Mouse (Mus musculus) neutrophil, adult 5-6 weeks (primary cell): Measurements from ENCODE around the gene Sec23b. TPM values are rescaled to one million over a fixed set of nuclear protein-coding genes. Genes with fewer than 3 reads are reported as not detected.
"Not testable (repeated sequence)": the region's sequence is repeated elsewhere in the genome, so short reads cannot be mapped to it uniquely, and the experiment has no call there.

Experiments
- ATAC-seq: fragments of 151-379, 151-347 bp; 2 replicates; pipeline ENCODE4 v1.8.0; 2017; ENCODE audit warnings: mild to moderate bottlenecking, moderate TSS enrichment; ENCODE audit not compliant: insufficient number of reproducible peaks, poor library complexity, low FRiP score, severe bottlenecking; ENCODE audit errors: extremely low read depth
- total RNA-seq: library from RNA; stranded (forward); fragments of 200-1000 nt; gene quantifications from 2 replicates; pipeline ENCODE4 v1.2.3, GENCODE M21; 2017

The Sec23b gene
- 49.1 and 50.0 TPM in 2 replicates for total RNA-seq

DNA sequence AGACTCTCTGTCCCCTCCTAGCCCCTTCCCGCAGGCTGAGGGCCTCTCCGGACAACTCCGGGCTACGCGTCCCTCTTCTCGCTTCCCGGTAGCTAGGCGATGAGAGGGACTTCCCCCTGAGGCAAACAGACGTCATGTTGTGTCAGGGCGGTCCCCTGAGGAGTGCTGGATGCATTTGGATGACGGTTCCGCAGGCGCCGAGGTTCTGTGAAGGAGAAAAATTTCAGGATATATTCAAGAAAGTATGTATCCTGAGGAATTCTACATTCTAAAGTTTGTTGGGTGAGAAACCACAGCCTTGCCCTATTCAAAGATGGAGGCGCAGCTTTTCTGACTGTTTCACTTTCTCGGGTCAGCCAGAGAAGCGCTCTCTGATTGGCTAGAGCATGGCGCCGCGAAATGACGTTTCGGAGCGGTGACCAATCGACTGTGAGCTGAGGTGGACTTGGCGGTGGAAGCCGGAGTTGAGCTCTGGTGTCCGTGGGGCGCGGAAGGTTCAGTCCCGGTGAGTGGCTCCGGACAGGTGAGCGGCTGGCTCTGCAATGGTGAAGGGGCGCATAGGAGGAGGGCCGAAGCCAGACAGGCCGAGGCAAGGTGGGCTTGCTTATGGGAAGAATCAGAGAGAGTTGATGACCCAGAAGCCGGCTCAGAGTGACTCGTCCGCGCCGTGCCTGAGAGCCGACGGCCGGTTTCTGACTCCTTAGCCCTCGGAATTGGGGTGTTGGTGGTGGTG, at the start of gene Sec23b:
TSS of gene Sec23b (plus strand) at position 410 of the 733 bp plus-strand sequence.
- ATAC-seq, result peak; percentile 98

DNA sequence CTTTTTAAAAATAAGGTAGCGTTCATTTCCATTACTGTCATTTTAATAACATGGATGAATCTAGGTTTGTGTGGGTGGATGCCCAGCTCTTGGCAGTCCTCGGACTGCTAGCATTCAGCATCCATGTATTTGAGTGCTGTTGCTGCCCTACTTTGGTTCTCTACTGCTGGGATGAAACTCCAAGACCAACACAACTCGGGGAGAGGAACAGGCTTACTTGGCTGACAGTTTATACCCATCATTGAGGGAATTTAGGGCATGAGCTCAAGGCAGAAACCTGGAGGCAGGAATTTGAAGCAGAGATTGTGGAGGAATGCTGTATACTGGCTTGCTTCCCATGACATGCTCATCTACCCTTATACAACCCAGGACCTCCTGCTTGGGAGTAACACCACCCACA, 41.4 kb upstream of the Sec23b start:
- no peak for ATAC-seq

DNA sequence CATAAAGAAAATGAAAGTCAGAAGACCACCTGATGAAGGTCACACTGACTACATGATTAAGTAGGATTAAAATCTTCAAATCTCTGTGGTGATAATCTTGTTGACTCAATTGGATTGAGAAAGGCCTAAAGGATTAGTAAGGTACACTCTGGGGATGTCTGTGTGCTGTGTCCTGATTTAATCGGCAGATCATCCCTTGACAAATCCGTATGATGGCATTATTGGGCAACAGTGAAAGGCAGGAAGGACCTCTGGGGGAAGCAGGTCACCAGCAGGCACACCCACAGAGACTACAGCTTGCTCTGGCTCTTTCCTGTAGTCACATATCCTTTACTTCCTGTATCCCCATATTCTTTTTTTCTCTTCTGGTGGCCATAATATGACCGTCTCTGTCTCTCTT, 36.3 kb upstream of the Sec23b start:
- no peak for ATAC-seq

DNA sequence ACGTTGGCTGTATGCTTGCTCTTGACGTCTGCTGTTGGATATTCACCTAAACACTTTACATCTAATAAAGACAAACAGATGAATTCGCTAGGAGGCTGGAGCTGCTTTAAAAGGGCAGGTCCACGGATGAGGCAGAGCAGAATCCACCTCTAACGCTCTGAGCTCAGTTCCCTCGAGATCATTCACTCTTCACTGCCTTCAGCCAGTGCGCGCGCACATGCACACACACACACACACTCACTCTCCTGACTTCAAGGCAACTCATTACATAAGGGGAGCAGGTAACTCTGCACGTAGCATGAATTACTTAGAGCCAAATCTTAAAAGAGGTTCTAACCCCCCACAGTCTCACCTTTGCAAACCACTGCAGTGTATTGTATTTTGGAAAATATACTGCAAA, 30.2 kb upstream of the Sec23b start:
- no peak for ATAC-seq

DNA sequence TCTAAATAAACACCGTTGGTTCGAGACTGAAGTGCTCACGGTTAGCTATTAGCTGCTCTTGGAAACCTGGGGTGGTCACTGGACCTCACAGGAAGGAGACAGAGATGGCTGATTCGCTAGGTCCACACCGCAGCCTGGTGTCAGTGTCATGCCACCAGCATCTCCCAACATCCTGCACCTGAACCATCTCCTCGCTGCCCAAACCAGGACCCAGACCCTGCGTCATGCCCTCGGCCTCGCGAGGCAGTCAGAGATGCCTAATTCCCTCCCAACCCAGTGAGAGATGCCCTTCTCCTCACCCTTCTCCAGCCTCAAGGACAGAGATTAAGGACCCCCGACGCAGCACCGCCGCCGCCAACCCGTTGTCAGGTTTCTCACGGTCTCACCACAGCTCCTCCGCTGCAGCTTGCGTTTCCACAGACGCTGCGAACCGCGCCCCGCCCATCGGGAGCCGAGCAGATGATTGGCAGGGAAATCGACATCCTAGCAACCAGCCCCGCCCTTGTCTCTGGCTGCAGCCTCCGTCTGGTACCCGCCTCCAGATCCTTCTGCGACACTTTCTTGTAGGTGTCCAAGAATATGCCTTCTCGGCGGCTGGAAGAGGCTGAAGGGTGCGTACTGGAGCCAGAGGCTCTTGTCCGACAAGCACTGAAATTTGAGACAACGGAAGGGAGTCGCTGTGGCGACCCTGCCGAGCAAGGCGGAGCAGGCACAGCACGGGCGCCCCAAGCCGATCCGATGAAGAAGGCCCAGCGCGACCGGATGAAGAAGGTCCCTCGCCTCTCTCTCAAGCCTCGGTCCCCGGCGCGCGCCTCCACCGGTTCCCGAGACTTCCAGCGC, 28.8 kb upstream of the Sec23b start, which contains the start of the genes Dzank1 and Polr3f:
TSS of gene Dzank1 (minus strand) at position 434 of the 840 bp plus-strand sequence.
TSS of gene Polr3f (plus strand) at position 738 of the 840 bp plus-strand sequence.
- ATAC-seq, result peak; percentile 98

DNA sequence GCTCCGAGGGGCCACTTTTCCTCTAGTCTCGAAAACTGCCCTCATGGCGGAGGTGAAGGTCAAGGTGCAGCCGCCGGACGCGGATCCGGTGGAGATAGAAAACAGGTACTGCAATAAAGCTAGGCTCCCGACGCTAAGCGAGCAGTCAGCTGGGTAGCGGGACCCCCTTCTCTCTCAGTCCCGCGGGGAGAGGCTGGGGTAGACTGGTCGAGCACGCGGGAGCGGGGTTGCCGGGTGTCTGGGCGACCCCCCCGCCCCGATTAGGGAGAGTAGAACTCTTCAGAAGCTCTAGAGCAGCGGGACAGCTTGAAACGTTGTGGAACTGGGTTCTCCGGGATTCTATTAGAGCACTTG, 28.2 kb upstream of the Sec23b start:
- no peak for ATAC-seq

DNA sequence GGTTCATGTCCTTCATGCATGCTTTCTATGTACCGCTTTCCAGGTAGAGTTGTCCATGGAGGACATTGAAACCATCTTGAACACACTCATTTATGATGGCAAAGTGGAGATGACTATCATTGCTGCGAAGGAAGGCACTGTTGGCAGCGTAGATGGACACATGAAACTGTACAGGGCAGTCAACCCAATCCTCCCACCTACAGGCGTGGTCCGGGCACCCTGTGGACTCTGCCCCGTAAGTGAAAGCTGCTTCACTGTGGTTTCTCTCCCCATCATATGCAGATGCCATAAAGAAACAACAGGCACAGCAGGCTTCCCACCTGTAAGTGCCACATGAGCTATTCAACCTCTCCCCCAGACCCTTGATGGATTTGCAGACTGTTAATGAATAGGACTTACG, 18.9 kb upstream of the Sec23b start:
- no peak for ATAC-seq

DNA sequence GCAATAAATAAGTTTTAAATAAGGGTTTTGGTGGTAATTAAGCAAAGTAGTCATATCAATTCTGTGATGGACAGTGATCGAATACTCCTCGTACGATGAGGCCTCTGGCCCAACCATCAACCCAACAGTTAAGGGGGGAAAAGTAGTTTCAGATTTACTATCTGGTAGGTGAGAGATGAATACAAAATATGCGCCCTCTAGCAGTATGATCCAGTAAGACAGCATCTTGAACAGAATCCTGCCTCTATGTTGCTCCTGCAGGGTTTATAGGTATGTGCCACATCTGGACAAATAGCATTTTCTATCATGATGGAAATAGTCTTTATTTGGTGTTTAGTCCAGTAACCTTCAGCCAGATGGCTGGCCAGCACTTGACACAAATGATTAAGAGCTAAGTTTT, 14.8 kb upstream of the Sec23b start:
- 0 out of 2 replicates have a peak, but pooled peaks have one; percentile 19 for ATAC-seq

DNA sequence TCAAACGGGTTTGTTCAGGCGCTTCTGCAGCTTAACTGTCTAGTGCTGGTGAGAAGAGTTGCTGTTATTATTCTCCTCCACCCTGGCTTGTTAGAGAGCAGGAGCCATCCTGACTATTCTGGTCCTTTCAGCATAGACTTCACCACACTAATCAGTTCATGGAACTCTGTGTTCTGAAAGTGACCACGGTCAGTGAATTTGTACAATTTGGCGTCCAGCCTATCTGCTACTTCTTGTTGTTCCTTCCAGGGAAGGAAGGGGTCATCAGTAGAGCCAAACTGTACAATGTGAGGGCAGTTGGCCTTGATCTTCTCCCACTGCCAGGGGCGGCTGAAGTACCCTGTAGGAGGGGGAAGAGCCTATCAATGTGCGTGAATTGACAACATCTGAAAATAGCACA, 12.4 kb upstream of the Sec23b start:
- ATAC-seq, result no peak

DNA sequence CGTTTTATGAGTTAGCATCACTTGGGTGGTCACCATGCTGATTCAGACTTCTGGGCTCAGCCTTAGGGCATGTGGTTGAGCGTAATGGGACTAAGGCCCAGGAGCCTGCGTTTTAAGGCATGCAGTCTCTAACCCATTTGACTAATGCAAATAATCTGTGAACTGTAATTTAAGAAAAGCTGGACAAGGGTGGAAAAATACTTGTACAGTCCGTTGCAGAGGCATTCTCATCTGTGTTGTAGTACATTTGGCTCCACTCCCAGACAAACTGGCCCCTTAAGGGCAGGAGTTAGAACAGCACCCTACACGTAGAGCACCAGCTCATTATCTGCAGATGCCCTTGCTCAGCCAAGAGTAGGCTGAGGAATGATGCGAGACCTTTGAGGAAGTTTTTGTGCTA, 11.4 kb upstream of the Sec23b start:
- no peak for ATAC-seq

DNA sequence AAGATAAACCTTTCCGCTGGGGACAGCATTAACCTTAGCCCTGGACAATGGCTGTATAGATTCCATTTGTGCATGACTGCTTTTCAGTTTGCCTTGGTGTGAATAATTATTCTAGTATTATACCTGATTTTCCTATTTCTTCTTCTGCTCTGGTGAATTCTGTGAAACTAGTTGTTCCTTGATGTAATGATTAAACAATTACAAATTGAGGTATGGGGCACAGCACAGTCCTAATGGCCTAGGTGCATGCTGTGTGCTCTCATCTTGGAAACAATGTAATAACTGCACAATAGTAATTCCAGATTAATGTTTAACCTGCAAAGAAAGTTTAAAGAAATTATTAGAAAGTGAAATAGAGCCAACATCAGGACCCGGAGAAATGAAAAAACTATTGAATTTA, 11.0 kb upstream of the Sec23b start:
- ATAC-seq, result no peak

DNA sequence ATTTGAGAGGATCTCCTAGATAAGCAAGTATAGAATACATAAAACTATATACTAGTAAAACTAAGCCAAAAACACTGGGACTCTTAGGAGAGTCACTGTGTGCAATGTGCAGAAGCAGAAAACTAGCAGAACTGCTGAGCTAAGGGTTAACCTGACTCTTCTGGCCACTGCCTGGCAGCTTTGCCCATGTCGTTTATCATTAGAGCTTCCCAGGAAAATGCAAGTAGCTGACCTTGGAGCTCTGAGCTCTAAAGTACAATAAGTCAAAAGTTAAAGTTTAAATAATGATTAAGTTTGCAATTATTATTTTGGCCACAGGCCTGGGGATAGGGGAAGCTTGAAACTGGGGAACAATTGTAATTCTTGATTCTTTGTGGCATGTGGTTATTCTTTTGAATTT, 10.5 kb upstream of the Sec23b start:
- ATAC-seq, result no peak

DNA sequence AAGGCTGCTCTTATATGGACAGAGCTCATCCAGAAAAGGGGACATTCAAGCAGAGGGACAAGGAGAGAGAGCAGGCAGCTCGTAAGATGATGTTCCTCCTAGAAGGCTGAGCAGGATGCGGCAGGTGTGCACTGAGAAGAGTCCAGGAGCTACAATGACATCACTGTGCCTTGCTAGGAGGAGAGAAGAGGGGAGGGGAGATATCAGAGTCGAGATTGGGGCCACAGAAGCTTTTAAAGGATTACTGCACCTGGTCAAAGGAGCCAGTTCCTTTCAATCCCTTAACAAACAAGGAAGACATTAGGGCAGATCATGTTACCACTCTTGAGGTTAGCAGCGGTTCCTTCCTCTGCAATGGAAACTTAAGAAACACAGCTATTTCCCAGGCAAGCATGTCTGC, 8.5 kb upstream of the Sec23b start:
- ATAC-seq, result no peak

DNA sequence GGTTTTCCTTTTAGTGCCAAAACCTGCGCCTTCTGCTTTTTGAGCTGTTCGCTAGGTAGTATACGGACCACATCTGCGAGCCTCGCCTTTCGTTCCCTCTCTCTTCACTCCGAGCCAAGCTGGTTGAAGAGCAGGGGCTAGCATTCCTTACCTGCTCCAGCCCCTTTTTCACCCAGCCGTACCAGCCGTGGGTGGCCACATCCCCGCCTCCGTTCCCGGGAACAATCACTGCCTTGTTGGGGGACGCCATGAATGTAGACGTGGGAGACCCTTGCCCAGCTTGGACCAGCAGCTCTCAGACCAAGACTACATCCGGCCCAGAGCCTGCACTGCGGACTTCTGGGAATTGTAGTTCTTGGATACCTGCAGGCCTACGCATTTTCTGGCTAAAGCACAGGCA, 5.5 kb upstream of the Sec23b start, which contains the start of gene Rbbp9:
TSS of gene Rbbp9 (minus strand) at position 341 of the 400 bp plus-strand sequence.
- ATAC-seq, result peak; percentile 80

DNA sequence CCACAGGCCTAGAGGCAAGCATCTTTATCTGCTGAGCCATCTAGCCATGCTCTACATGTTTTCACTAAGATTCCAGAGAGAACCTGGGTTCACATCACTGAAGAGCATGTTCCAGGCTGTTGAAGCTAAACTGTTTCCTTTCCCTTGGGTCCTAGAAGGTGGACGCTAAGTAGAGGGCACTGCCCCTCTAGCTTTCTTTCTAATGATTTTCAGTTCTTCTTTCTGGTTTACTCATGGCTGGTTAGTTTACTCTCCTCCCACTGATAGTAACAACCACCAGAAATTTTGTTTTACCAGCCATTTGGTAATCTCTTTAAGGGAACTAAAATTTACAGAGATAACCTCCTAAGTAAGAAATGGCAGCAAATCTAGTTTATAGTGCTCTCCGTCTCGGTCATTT, 2.1 kb upstream of the Sec23b start:
- ATAC-seq, result no peak

DNA sequence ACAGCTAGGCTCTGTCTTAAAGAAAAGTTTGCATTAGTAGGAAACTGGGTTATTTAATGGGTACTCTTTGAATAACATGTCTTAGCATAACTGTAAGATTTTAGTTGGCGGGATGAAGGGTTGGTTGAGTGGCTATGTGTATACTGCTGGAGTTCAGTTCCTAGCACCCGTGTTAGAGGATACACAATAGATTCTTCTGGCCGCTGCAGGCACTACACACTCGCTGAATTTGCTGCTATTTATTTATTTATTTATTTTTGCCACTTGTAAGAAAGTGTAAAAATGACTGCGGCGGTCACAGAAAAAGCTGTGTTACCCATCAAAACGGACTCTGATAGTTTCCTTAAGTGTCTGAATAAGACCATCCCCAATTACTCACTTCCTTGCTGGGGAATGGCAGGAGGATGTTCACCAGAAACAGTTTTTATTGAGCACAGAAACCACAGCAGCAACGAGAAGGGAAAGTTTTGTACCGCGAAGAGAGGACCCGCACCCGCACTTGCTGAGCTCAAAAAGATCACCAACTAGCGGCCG, 676 bp upstream of the Sec23b start:
- no peak for ATAC-seq

DNA sequence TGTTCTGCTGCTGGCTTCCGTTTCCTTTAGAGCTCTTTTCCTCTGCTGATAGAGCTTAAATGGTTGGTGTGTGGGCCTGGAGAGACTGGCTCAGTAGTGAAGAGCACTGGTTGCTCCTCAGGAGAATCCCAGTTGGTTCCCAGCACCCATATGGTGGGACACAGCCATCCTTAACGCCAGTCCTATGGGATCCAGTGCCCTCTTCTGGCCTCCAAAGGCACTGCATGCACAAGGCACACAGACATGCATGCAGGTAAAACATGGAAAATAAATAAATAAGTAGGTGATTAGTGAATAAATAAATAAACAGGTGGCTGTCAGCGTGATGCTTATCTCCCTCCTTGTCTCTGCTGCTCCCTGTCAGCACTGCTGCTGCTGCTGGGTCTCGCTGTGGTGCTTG, 32.7 kb downstream of the Sec23b start:
- no peak for ATAC-seq

DNA sequence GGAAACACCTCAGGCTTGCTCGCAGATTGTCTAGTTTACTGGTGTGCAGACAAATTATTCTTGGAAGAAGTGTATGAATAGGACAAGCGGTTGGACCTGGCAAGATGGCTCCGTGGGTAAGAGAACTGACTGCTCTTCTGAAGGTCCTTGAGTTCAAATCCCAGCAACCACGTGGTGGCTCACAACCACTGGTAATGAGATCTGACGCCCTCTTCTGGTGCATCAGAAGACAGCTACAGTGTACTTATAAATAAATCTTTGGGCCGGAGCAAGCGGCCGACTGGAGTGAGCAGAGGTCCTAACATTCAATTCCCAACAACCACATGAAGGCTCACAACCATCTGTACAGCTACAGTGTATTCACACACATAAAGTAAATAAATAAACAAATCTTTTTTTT, 37.0 kb downstream of the Sec23b start:
- not testable (repeated sequence) for ATAC-seq

DNA sequence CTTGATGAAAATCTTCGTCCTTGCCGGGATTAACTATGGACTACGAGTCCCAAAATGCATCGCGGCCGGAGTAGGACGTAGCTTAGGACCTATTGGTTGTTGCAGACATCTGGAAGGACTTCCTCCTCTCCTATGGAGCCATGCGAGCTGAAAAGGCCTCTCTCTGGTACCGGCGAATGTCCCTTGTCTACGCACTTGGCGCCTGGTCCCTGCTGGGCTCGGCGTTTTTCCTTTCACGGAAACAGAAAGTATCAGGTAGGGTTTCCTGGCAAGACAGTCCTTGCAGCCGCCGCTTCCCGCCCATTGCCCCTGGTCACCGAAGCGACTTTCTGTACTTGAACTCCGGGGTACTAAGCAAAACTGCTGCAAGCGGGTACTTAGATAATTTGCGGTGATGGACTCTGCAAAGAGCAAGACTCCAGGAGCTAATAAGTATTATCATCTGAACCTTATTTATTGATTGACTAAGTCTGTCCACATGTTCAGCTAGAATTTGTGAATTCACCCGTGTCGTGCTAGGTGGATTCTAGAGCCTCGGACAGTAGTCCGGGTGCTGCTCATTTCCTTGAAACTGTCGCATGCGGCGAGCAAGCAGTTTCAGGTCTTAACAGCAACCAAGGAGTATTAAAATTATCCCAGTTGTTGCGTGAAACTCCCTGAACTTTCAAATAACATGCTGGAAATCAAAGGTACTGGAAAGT, 38.1 kb downstream of the Sec23b start, which contains the start of gene Smim26:
TSS of gene Smim26 (plus strand) at position 104 of the 701 bp plus-strand sequence.
- ATAC-seq, result peak; percentile 96
